Mouse (Mus musculus): ENCODE measurements around the gene Tuft1. TPM values are rescaled to one million over a fixed set of nuclear protein-coding genes. Genes with fewer than 3 reads are reported as not detected.

The Tuft1 gene
- total RNA-seq, 2 experiments from 2014 or later, result 0.59 to 0.87 TPM

DNA sequence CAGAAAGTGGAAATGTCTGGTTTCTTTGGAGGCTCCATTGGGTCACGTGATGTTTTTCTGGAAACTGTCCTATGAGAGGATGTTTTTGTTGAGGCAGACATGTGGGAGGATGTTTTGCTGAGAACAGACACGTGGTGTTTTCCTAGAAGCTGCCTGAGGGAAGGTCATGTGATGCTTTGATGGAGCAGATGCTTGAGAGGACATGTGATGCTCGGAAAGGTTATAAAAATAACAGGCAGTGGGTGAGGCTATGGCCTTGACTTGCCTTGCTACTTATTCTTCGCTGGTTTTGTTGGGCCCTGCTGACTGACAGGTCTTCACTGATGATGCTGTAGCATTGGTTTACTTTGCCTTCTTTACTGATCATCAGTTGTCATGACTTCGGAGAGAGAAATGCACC is 67.6 kb downstream of the Tuft1 start:
- no peak for DNase-seq

- no peak for DNase-seq
Measured at GRCm38 (mm10) chr3:94587962-94588361, 70.7 kb downstream of the Tuft1 start.

DNA sequence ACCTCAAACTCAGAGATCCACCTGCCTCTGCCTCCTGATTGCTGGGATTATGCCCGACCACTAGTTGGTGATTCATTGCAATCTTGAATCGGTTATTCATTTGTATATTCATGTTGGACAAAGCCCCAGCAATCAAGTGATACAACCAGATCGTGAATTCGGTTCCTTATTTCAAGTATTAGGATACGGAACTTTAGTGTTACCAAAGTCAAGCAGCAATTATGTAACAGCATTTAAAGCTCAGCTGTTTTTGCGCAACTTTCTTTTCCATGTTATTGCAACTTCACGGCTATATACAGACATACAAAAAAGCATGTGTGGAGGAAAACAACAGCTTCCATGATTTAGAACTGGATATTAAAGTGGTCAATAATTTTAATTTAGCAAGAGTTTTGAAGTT is 75.7 kb downstream of the Tuft1 start:
- DNase-seq, result no peak

DNA sequence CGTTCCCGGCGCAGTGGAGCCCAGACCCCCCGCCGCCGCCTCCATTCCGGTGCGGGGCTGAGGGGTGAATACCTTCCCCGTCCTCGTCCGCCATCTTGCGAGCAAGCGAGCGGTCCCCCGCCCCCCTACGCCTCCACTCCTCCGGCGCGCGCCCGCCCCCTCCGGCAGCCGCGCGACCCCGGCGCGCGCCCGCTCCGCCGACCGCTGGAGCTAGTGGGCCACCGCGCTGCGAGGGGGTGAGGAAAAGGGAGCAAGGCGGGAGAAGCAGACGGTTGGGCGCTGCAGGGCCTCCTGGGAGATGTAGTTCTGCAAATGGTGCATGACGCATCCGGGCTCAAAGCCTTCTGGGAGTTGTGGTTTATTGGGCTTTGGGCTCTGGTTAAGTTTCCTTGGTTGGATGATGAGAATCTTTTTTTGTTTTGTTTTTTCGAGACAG is 76.2 kb downstream of the Tuft1 start, which contains the start of gene Snx27:
TSS of gene Snx27 (minus strand) at position 261 of the 436 bp plus-strand sequence.
- peak; percentile 91 for DNase-seq

DNA sequence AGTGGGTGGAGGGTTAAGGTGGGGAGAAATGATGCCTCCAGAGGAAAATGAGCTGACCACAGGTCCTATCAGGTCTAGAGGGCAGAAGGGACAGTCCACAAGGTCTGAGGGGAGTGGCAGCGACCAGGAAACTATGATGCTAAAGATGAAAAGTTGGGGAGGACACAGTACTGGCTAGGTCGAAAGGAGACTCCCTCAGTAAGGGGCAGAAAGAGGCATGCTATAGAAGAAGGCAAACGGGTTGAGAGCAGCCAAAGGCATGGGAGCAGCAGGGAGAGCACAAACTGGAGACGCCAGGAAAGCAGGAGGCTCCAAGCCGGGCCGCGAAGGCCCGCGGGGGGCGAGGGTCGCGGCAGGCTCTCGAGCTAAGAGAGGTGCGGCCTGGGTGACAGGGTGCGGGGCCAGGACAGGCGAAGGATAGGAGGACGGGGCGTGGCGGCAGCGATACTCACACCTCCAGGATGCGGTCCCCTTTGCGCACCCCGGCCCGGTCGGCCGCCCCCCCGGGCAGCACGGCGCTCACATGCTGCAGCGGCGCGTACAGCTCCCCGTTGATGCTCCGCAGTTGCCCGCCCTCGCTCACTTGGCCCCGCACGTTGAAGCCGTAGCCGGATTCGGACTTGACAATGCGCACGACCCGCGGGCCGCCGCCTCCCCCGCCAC is 76.7 kb downstream of the Tuft1 start:
- DNase-seq, result no peak

GRCm38 (mm10) chr3:94581138-94581780 is 77.4 kb downstream of the Tuft1 start:
- no peak for DNase-seq

DNA sequence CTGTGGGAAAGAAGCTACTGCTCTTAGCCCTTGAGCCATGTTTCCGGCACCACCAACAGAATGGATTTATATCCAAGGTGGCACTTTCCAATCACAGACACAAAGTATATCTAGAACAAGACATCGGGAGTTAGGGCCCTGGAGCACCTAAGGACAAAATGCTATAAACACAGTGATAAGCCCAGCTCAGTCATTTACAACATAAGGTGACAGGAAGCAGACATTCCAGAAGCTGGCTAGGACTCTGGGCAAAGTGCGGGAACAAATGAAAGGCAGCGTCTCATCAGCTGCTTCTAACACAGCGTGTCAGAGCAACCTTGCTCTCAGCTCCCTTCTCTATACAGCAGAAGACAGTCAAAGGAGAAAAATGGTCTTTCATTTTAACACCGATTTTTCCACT is 84.2 kb downstream of the Tuft1 start:
- no peak for DNase-seq

DNA sequence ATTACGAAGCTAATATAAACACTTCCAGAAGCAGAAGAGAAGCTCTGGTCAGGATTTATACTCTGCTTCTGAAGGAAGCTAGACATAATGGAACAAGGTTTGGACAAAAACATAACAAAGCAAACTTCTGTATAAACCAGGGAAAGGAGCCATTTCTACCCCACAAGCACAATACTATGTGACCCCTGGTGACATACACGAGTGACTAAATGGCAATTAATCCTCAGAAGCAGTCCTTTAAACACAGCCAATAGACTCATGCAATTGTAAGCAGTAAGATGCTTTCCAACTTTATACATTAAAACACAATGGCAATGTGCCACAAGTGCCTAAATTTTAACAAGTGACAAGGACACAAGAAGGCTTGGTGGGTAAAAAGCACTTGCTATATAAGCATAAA is 91.4 kb downstream of the Tuft1 start:
- DNase-seq, result no peak

GRCm38 (mm10) chr3:94565557-94565956 is 93.1 kb downstream of the Tuft1 start:
- DNase-seq, result no peak

- DNase-seq, result no peak
Measured at GRCm38 (mm10) chr3:94565127-94565526, 93.5 kb downstream of the Tuft1 start.

DNA sequence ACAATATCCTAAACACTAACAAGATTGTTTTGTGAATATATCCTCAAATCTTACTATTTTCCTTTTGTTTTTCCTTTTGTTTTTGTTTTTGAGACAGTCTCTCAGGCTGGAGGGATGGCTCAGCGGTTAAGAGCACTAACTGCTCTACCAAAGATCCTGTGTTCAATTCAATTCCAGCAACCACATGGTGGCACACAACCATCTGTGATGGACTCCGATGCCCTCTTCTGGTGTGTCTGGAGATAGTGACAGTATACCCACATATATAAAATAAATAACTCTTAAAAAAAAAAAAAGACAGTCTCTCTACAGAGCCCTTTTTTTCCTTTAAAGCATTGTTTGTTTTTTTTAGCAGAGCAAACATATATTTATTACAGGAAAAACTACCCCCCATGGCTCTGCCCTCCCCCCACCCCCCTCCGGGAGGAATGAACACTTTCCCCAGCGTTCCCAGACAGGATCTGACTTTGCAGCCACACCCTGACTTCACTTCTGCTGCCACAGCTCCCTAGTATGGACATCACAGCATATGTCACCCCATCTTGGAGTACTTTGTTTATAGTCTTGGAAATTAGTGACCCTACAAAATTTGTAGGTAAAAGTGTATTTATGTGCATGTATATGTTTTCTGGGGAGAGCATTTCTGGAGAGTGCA is 94.2 kb downstream of the Tuft1 start:
- no peak for DNase-seq

- no peak for DNase-seq
Measured at GRCm38 (mm10) chr3:94563163-94563562, 95.5 kb downstream of the Tuft1 start.

Other genes with a start within 250 kb of the Tuft1 start
- 1 to 10 TPM; 1.5 to 2.0 TPM for gene Tdrkh, start 245.6 kb downstream of the Tuft1 start, total RNA-seq (2021)
- 10 to 100 TPM; 35.6 to 39.1 TPM for gene Mrpl9, start 215.6 kb downstream of the Tuft1 start, total RNA-seq (2021)
- gene Oaz3, start 215.0 kb downstream of the Tuft1 start, total RNA-seq (2021), result not detected
- gene Celf3, start 180.6 kb downstream of the Tuft1 start, total RNA-seq (2021), result not detected
- 1 to 10 TPM; 4.6 to 4.9 TPM for gene Riiad1, start 178.5 kb downstream of the Tuft1 start, total RNA-seq (2021)
- gene Snx27, start 76.2 kb downstream of the Tuft1 start, total RNA-seq (2021), result 10 to 100 TPM; 25.6 to 27.1 TPM
- gene Gm10972, start 15.8 kb downstream of the Tuft1 start, total RNA-seq (2021), result not detected
- 1 to 10 TPM; 1.5 to 2.8 TPM for gene Selenbp2, start 34.7 kb upstream of the Tuft1 start, total RNA-seq (2021)
- gene Cgn, start 127.6 kb upstream of the Tuft1 start, total RNA-seq (2021), result not detected
- gene Pogz, start 178.7 kb upstream of the Tuft1 start, total RNA-seq (2021), result 10 to 100 TPM; 13.3 to 13.4 TPM
- 100 to 1,000 TPM; 172 to 192 TPM for gene Psmb4, start 228.1 kb upstream of the Tuft1 start, total RNA-seq (2021)